Mouse (Mus musculus) right cerebral cortex, adult 18-20 months (tissue): ENCODE data around the gene Nfil3.

Experiments
- DNase-seq: peaks from one replicate; pipeline ENCODE4 v3.0.0; 2022; ENCODE audit warnings: mixed read lengths

Nfil3 gene

GRCm38 (mm10) chr13:52980951-52981421 is at the start of gene Nfil3:
Nfil3 (minus strand) TSS chr13:52981073.
- DNase-seq = peak; percentile 82

DNA sequence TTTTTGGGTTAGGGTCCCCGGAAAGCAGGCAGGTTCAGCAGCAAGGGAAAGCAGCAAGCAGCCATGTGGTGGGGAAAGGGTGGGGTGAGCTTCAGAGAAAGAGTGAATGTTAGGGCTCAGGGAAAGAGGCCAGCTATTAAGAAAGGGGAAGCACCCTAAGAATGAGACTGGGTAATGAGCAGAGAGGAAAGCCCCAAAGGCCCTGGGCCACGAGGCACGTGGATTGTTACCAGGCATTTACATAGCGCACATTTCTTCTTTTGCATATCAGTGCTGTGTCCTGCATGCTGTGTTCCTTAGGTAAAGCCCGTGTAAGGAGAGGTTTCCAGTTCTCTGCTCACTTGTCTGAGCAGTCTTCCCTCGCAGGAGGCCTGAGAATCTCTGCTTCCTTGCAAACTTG is 43.4 kb upstream of the Nfil3 start:
- no peak for DNase-seq

GRCm38 (mm10) chr13:53020282-53020681 is 39.4 kb upstream of the Nfil3 start:
- DNase-seq = no peak

DNA sequence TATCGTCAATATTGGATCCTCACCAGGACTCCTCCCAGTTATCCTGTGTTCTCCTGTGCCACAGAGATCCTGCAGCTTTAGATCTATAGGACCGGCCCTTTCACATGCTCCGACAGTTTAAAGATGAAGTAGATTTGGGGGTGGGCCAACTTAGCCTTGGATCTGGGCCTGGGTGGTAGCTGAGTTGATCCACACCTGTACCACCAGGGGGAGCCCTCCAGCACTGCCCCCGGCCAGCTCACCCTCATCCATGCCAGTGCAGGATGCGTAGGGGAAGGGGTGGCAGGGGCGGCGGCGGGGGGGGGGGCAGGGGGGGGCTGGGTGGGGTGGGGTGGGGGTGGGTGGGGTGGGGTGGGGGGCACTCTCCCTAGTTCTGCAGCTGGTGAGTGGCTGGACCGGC is 38.7 kb upstream of the Nfil3 start:
- no peak for DNase-seq

- no peak for DNase-seq
Observed at GRCm38 (mm10) chr13:53018976-53019375, 38.1 kb upstream of the Nfil3 start.

DNA sequence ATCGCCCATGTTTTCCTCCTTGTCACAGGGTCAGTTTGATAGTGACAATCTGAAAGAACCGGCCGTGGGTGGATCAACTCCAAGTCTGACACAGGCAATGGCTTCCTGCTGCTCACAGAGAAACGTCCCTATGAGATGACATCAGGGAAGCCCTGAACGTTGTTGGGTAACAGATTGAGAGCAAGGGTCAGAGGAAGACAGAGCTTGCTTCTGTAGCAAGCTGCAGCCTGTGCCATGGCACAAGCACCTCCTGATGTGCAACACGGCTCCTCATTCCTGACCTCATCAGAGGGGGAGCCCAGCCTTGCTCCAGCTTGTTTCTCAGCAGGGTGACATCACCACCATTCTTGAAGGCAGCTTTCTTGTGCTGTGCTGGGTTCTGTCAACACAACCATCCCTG is 37.1 kb upstream of the Nfil3 start:
- DNase-seq = no peak

DNA sequence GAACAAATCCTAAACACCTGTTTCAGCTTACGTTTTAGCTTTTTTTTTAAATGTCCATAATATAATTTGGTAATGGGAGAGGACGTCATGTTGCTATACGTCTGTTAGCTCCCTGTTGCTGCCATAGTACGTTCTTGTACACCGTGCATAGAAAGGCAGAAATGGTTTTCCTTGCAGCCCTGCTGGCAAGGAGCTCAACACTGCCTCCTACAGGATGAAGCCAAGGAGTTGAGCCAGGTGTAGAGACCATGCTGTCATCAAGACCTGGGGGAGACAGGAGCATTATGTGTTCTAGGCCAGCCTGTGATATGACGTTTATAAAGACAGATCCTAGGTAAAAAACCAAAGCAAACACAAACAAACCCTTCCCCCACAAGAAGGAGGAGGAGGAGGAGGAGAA is 36.2 kb upstream of the Nfil3 start:
- DNase-seq = no peak

DNA sequence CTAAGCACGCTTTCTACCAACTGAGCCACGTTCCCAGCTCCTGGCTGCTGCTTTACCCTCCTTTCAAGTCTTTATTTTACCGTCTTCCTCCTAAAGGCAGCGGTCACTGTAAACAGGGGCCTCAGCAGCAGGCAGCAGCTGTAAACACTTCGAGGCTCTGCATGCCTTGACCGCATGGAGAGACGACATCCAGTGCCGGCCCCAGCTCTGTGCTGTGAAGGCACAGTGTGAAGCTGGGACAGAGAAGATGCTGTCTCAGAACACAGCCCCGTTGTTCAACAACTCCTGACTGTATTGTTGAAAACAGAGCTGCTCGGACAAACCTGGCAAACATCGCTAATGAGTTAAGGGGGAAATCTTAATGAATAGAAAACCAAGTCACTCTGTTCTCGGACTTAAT is 30.6 kb upstream of the Nfil3 start:
- peak; percentile 13 for DNase-seq

DNA sequence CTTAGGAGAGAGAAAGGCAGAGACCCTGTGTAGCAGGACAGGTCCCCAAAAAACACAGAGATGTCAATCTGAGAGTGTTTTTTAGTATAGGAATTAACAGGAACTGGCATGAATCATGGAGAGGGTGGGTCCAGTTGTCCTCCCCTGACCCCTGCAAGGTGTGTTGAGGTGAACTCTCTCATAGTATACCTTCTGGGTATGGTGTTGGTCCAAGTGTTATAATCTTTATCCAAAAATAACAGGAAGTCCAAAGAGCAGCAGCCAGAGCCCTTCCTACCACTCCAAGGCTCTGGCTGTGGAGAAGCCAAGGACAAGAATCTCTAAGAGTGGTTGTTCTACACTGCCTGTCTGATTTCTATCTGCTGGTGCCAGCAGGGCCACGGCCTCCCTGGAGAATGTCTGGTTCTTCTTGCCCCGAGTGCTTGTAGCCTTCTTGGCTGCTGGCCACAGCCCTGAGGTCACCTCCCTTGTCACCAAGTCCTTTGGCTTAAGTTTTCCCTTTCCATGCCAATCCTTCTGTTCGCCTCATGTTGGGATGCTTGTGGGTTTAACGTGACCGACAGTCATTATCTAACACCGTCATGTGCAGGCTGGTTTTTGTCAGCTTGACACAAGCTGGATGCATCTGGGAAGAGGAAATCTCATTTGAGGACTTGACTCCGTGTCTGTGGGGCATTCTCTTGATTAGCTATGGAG is 27.8 kb upstream of the Nfil3 start:
- peak; percentile 15 for DNase-seq

DNA sequence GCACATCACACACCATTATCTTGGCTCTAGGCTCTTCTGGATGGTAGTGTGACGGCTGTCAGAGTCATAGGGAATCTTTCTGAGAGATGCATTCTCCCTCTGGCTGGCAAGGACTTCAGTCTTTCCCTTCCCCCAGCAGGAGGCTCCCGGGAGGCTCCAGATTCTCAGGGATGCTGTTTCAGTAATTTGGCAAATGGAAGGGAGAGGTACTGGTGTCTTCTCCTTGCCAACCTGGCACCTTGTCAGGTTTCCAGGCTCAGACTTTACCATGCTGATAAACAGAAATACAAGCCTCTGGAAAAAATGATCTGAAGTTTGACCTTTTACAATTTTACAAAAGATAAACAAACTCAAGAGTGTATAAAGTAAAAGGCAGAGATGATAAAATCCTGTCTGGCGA is 26.9 kb upstream of the Nfil3 start:
- no peak for DNase-seq

DNA sequence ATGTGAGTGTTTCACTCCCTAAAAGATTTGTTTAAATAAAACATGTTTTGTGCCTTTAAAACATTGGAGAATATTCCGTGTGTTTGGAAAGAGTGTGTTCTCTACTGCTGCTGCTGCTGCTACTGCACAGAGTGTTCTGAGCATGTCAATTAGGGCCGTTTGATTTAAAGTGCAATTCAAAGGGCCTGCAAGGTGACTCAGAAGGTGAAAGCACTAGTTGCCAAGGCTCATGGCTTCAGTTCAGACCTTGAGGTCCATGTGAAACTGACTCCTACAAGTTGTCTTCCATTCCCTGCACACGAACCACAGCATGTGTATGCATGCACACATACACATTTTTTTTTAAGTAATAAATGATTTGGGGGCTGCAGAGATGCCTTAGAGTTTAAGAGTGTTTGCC is 22.4 kb upstream of the Nfil3 start:
- no peak for DNase-seq

DNA sequence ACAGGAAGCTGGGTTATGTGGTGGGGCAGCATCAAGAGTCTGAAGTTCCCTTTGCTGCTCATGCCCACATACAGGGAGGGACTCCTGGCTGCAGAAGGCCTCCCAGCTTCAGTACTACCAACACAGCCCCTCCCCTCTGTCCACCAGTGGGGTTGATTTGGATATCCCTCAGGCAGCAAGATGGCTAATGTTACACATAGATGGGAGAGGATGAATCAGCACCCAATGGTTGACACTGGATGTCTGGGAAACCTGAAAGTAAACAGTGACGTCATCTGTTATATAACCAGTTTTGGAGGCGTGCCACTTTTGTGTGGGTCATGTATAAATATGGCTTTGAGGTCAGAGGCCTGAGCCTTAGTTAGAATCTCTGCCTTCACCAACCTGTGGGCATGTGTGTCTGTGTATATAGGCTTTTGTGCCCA is 20.6 kb upstream of the Nfil3 start:
- DNase-seq = no peak

GRCm38 (mm10) chr13:53000481-53000880 is 19.6 kb upstream of the Nfil3 start:
- DNase-seq = no peak

DNA sequence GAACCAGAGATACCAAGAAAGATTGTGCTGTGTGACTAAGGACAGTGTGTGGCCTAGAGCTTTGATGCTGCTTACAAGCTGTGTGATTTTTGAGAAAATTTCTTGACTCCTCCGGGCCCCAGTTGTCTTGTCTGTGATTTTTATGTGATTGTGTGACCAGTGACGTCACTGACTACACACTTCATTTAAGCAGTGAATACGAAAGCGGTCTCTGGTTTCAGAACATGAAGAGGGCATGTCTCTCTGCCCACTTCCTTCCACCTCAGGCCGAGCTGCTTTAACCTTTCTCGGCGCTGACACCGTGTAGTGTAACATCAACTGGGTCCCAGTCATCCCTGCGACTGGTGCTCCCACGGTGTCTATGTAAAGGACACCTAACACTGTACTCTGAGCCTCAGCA is 17.7 kb upstream of the Nfil3 start:
- DNase-seq = no peak

GRCm38 (mm10) chr13:52997806-52998205 is 16.9 kb upstream of the Nfil3 start:
- DNase-seq = no peak

DNA sequence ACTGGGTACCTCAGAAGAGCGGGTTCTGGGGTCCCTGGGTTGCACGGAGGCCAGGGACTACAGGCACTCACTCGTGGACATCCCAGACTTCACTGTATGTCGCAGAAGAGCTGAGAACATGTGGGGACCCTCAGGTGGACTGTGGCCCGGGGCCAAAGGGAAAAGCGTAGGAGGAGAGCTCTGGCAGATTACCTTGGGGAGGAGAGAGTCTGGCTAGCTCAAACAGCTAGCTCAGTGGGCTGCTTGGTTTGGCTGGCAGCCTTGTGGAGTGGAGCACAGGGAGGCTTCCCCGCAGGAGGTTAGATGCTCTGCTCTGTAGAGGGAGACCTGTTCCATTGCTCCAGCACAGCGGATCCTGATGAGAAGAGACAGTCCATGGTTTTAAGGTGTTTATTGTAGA is 15.3 kb upstream of the Nfil3 start:
- DNase-seq = no peak

GRCm38 (mm10) chr13:52994197-52994881 is 13.5 kb upstream of the Nfil3 start:
- no peak for DNase-seq

DNA sequence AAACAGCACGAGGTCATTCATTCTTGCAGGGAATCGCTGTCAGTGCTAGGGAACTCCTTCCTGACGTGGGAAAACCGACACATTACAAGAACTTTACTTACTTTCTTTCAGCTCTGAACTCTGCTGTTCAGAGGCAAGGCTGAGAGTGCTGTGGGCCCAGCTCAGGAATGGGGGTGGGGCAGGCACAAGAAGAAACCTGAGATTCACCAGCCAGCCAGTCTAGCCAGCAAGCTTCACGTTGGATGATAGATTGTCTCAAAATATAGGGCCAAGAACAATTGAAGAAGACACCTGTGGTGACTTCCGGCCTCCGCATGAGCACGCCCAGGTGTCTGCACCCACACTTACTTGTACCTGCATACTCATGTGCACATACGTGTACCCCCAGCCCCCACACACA is 9.3 kb upstream of the Nfil3 start:
- no peak for DNase-seq

GRCm38 (mm10) chr13:52989005-52989404 is 8.1 kb upstream of the Nfil3 start:
- no peak for DNase-seq

GRCm38 (mm10) chr13:52987880-52988279 is 7.0 kb upstream of the Nfil3 start:
- no peak for DNase-seq

DNA sequence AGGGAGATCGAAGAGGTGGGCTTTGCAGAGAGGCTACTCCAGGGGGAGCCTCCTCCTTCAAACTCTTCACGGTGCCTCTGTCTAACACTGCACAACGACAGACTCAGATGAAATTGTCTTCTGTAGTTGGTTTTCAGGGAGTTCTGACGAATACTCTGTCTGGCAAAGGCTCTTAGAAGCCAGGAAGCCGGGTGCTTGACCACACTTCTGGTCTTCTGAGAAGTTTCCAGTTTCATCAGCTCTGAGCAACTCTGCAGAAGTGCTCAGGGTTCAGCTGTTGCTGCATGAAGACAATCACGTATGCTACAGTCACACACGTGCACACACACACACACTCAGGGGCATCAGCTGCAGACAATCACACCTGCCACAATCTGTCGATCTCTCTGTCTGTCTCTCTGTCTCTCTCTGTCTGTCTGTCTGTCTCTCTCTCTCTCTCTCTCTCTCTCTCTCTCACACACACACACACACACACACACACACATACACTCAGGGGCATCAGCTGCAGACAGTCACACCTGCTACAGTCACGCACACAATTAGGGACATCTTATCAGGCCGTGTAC is 5.4 kb upstream of the Nfil3 start:
- no peak for DNase-seq

GRCm38 (mm10) chr13:52985508-52986214 is 4.8 kb upstream of the Nfil3 start:
- no peak for DNase-seq

GRCm38 (mm10) chr13:52982703-52983102 is 1.8 kb upstream of the Nfil3 start:
- peak; percentile 84 for DNase-seq
